Comparison of ENCODE assay signal across 10 mouse cellular contexts in the genomic region with DNA sequence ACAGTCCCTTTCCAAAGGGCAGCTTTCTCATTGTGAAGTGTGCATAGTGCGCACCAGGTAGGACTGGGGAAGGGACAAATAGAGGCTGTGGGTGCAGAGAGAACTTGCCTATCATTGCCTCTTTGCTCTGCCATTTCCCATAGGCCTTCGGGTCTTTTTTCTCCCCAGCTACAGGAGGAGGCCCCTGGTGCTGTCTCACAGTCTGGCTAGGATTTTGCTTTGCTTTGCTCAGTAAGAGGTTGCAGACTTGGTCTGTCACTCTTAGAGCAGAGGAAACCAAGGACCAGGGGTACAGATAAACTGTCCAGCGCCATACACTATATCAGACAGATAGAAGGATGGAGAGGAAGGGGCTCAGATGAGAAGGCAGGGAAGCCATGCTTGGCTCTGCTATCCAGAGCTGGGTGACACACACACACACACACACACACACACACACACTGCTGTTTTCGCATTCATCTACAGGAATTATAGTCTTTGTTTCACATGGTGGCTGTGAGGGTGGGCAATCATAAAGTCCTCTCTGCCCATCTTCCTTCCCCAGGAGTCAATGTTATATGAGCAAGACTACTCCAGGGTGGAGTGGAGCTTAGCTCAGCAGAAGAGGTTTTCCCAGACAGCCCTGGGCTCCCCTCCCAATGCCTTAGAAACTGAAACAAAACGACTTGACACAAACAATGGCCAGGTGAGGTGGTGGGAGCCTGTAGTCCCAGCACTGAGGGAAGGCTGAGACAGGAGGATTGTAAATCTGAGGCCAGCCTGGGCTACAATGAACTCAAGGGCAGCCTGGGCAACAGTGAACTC. TPM values are rescaled to one million over a fixed set of nuclear protein-coding genes. Genes with fewer than 3 reads are reported as not detected.
DNase-seq lines count a peak whose midpoint lies in the region; ATAC-seq and TF ChIP-seq lines count a peak whose summit lies in the region.
"Had no signal": no experiment of that assay in that cellular context is flagged by ENCODE, and none has a peak within 500 bp of the region (broad histone marks: within the 10 kb centered on the region; RNA-seq: fewer than 3 reads in every experiment).

No protein-coding gene starts in this region.

- H3K4me1 ChIP-seq in hindbrain, embryonic 10.5 days (replicated peaks), result peaks cover 21% of the 10 kb centered on the region
- H3K4me1 ChIP-seq in hindbrain, embryonic 14.5 days (replicated peaks; ENCODE audit: control insufficient read depth, insufficient read depth, low read length), result no peaks in the 10 kb centered on the region
- H3K4me1 ChIP-seq in thymus, adult 2 months (replicated peaks; ENCODE audit: control insufficient read depth, insufficient read depth, low read length), result peaks cover 66% of the 10 kb centered on the region
- H3K4me1 ChIP-seq in intestine, embryonic 16.5 days (ENCODE audit: control insufficient read depth, insufficient read depth, low read length), result peaks cover 21% of the 10 kb centered on the region
- peaks cover 17% of the 10 kb centered on the region for H3K4me1 ChIP-seq in stomach, embryonic 15.5 days

- peaks cover 62% of the 10 kb centered on the region for H3K27me3 ChIP-seq in hindbrain, embryonic 10.5 days (ENCODE audit: insufficient read depth, poor library complexity, severe bottlenecking)
- peaks cover 14% of the 10 kb centered on the region for H3K27me3 ChIP-seq in hindbrain, embryonic 14.5 days (ENCODE audit: control insufficient read depth, insufficient read depth, low read length)
- no peaks in the 10 kb centered on the region for H3K27me3 ChIP-seq in thymus, adult 2 months (ENCODE audit: control insufficient read depth, insufficient read depth, low read length)
- H3K27me3 ChIP-seq in intestine, embryonic 16.5 days (replicated peaks; ENCODE audit: control insufficient read depth, insufficient read depth, low read length), result no peaks in the 10 kb centered on the region; the same call in 1 of the 2 replicates
- no peaks in the 10 kb centered on the region; the same call in 1 of the 2 replicates for H3K27me3 ChIP-seq in stomach, embryonic 15.5 days (replicated peaks)

- TF ChIP-seq CTCF in thymus, adult 2 months (IDR thresholded peaks at IDR 0.05; ENCODE audit: borderline replicate concordance, control insufficient read depth, extremely low read depth, insufficient read depth, low read length, poor library complexity), result no peak

- DNase-seq in hindbrain, embryonic 10.5 days (ENCODE audit: low spot score), result no peak
- no peak for DNase-seq in hindbrain, embryonic 14.5 days (ENCODE audit: low spot score)
- no peak for DNase-seq in thymus, adult 2 months
- DNase-seq in thymus, adult 18-20 months, result no peak
- DNase-seq in Muller cell, postnatal 12 days (ENCODE audit: inconsistent ontology term), result no peak
- DNase-seq in right cerebral cortex, postnatal 10 days (ENCODE audit: low spot score in 2 of 2), result no peak

- H3K4me3 ChIP-seq in hindbrain, embryonic 10.5 days, result peak overlapping the region; percentile 34; the same call in 1 of the 2 replicates
- H3K4me3 ChIP-seq in hindbrain, embryonic 14.5 days (replicated peaks; ENCODE audit: low read length), result no peak overlapping the region
- peak overlapping the region; percentile 81 for H3K4me3 ChIP-seq in thymus, adult 2 months (ENCODE audit: control insufficient read depth, insufficient read depth, low read length)
- peak overlapping the region; percentile 33 for H3K4me3 ChIP-seq in intestine, embryonic 16.5 days (ENCODE audit: low read length)
- H3K4me3 ChIP-seq in stomach, embryonic 15.5 days (replicated peaks), result peak overlapping the region; percentile 18

- no peak overlapping the region for H3K4me2 ChIP-seq in hindbrain, embryonic 14.5 days (replicated peaks)
- 0 out of 2 replicates have a peak overlapping the region, but pooled peaks have one; percentile 21 for H3K4me2 ChIP-seq in intestine, embryonic 16.5 days (ENCODE audit: low read depth, low read length)
- H3K4me2 ChIP-seq in stomach, embryonic 15.5 days, result peak overlapping the region; percentile 28; the same call in 1 of the 2 replicates

- H3K9ac ChIP-seq in hindbrain, embryonic 14.5 days, result no peak overlapping the region
- H3K9ac ChIP-seq in intestine, embryonic 16.5 days (ENCODE audit: low read depth, low read length), result 0 out of 2 replicates have a peak overlapping the region, but pooled peaks have one; percentile 6
- H3K9ac ChIP-seq in stomach, embryonic 15.5 days, result no peak overlapping the region
- H3K9ac ChIP-seq: hindbrain, embryonic 12.5 days had no signal

- no peaks in the 10 kb centered on the region for H3K36me3 ChIP-seq in hindbrain, embryonic 10.5 days
- no peaks in the 10 kb centered on the region for H3K36me3 ChIP-seq in hindbrain, embryonic 14.5 days (replicated peaks; ENCODE audit: control insufficient read depth, insufficient read depth)
- peaks cover 11% of the 10 kb centered on the region; the same call in 1 of the 2 replicates for H3K36me3 ChIP-seq in thymus, adult 2 months (ENCODE audit: control insufficient read depth, insufficient read depth, low read length)
- no peaks in the 10 kb centered on the region for H3K36me3 ChIP-seq in intestine, embryonic 16.5 days (ENCODE audit: control insufficient read depth, insufficient read depth, low read length)
- no peaks in the 10 kb centered on the region for H3K36me3 ChIP-seq in stomach, embryonic 15.5 days
- H3K36me3 ChIP-seq: hindbrain, embryonic 12.5 days had no signal

- TF ChIP-seq POLR2A in thymus, adult 2 months (IDR thresholded peaks at IDR 0.05; ENCODE audit: control insufficient read depth, extremely low read depth, insufficient read depth, low read length, poor library complexity), result no peak

- no peaks in the 10 kb centered on the region for H3K9me3 ChIP-seq in hindbrain, embryonic 10.5 days
- H3K9me3 ChIP-seq in hindbrain, embryonic 14.5 days (ENCODE audit: control insufficient read depth, low read length), result no peaks in the 10 kb centered on the region
- no peaks in the 10 kb centered on the region for H3K9me3 ChIP-seq in intestine, embryonic 16.5 days (ENCODE audit: control insufficient read depth, low read length)
- no peaks in the 10 kb centered on the region for H3K9me3 ChIP-seq in stomach, embryonic 15.5 days
- H3K9me3 ChIP-seq: hindbrain, embryonic 12.5 days had no signal

- no peak overlapping the region for H3K27ac ChIP-seq in hindbrain, embryonic 10.5 days
- H3K27ac ChIP-seq in hindbrain, embryonic 14.5 days, result no peak overlapping the region
- H3K27ac ChIP-seq in thymus, adult 2 months (ENCODE audit: control insufficient read depth, insufficient read depth, low read length), result peak overlapping the region; percentile 92
- H3K27ac ChIP-seq in intestine, embryonic 16.5 days (ENCODE audit: low read length), result no peak overlapping the region
- no peak overlapping the region for H3K27ac ChIP-seq in stomach, embryonic 15.5 days
- H3K27ac ChIP-seq: hindbrain, embryonic 12.5 days had no signal

- no peak for ATAC-seq in hindbrain, embryonic 14.5 days (ENCODE audit: low FRiP score)
- no peak for ATAC-seq in intestine, embryonic 16.5 days
- ATAC-seq in stomach, embryonic 15.5 days (ENCODE audit: insufficient read depth, low FRiP score, low read depth), result no peak

- WGBS in hindbrain, embryonic 10.5 days, result 77% methylated on average over 5 of the region's 5 CpGs
- WGBS in hindbrain, embryonic 14.5 days, result 80% methylated on average over 5 of the region's 5 CpGs
- 32% methylated on average over 5 of the region's 5 CpGs for WGBS in thymus, adult 2 months
- WGBS in intestine, embryonic 16.5 days, result 77% methylated on average over 5 of the region's 5 CpGs
- 59% methylated on average over 5 of the region's 5 CpGs for WGBS in stomach, embryonic 15.5 days

RNA-seq across cellular contexts. Expression of gene Abi3, which starts 1.4 kb away (rescaled TPM):
- 3.5 and 4.4 TPM in 2 replicates for polyA plus RNA-seq in hindbrain, embryonic 10.5 days (2016; fragmentation: Nextera tagmentation; extraction: Ambion mirVana)
- 1.6 and 1.9 TPM in 2 replicates for polyA plus RNA-seq in hindbrain, embryonic 14.5 days (2014; fragmentation: Nextera tagmentation; extraction: Ambion mirVana)
- 606 and 690 TPM in 2 replicates for polyA plus RNA-seq in thymus, adult 2 months (2012; rRNA removed)
- 8.7 and 10.3 TPM in 2 replicates for polyA plus RNA-seq in intestine, embryonic 16.5 days (2015; fragmentation: Nextera tagmentation; extraction: Ambion mirVana)
- polyA plus RNA-seq in stomach, embryonic 15.5 days (2015; fragmentation: Nextera tagmentation; extraction: Ambion mirVana), result 7.4 and 9.8 TPM in 2 replicates

RNA-seq across cellular contexts. Expression of gene Gngt2, which starts 3.9 kb away (rescaled TPM):
- polyA plus RNA-seq in hindbrain, embryonic 10.5 days (2016; fragmentation: Nextera tagmentation; extraction: Ambion mirVana), result 7.9 and 8.4 TPM in 2 replicates
- 2.4 and 2.7 TPM in 2 replicates for polyA plus RNA-seq in hindbrain, embryonic 14.5 days (2014; fragmentation: Nextera tagmentation; extraction: Ambion mirVana)
- polyA plus RNA-seq in thymus, adult 2 months (2012; rRNA removed), result 28.6 and 32.5 TPM in 2 replicates
- 17.3 and 17.4 TPM in 2 replicates for polyA plus RNA-seq in intestine, embryonic 16.5 days (2015; fragmentation: Nextera tagmentation; extraction: Ambion mirVana)
- 16.9 and 17.1 TPM in 2 replicates for polyA plus RNA-seq in stomach, embryonic 15.5 days (2015; fragmentation: Nextera tagmentation; extraction: Ambion mirVana)

RNA-seq across cellular contexts. Expression of gene Phospho1, which starts 16.6 kb away (rescaled TPM):
- polyA plus RNA-seq in hindbrain, embryonic 10.5 days (2016; fragmentation: Nextera tagmentation; extraction: Ambion mirVana), result 0.42 and 0.86 TPM in 2 replicates
- 0.37 and 0.69 TPM in 2 replicates for polyA plus RNA-seq in hindbrain, embryonic 14.5 days (2014; fragmentation: Nextera tagmentation; extraction: Ambion mirVana)
- polyA plus RNA-seq in thymus, adult 2 months (2012; rRNA removed), result 24.9 and 42.7 TPM in 2 replicates
- 0.43 and 0.51 TPM in 2 replicates for polyA plus RNA-seq in intestine, embryonic 16.5 days (2015; fragmentation: Nextera tagmentation; extraction: Ambion mirVana)
- 0.86 and 1.2 TPM in 2 replicates for polyA plus RNA-seq in stomach, embryonic 15.5 days (2015; fragmentation: Nextera tagmentation; extraction: Ambion mirVana)
- polyA plus RNA-seq: hindbrain, embryonic 12.5 days; neural tube, embryonic 11.5 days had no signal

Comparison
In these comparisons a context has a peak if more than half of its experiments do, and no peak if none do; other contexts are left out.
1. RNA of gene Abi3, which starts 1.4 kb away (polyA plus RNA-seq): 606 to 690 TPM in thymus, adult 2 months; 8.7 to 10.3 TPM in intestine, embryonic 16.5 days, 7.4 to 9.8 TPM in stomach, embryonic 15.5 days, 3.5 to 4.4 TPM in hindbrain, embryonic 10.5 days and 1.6 to 1.9 TPM in hindbrain, embryonic 14.5 days; every median in the first group is over 10 times any median in the second.
2. RNA of gene Phospho1, which starts 16.6 kb away (polyA plus RNA-seq): 24.9 to 42.7 TPM in thymus, adult 2 months; 0.86 to 1.2 TPM in stomach, embryonic 15.5 days, 0.43 to 0.51 TPM in intestine, embryonic 16.5 days, 0.42 to 0.86 TPM in hindbrain, embryonic 10.5 days and 0.37 to 0.69 TPM in hindbrain, embryonic 14.5 days; every median in the first group is over 10 times any median in the second.